Mouse (Mus musculus) midbrain, postnatal 0 days (tissue): ENCODE results near the gene Ddrgk1. TPM values are rescaled to one million over a fixed set of nuclear protein-coding genes. Genes with fewer than 3 reads are reported as not detected.

Experiments used
- ATAC-seq: fragments of 200-750 bp; cut with Nextera tagmentation; 2 replicates; pipeline ENCODE4 v1.8.0; 2017; ENCODE audit warnings: moderate number of reproducible peaks, mild to moderate bottlenecking, moderate TSS enrichment, moderate library complexity; ENCODE audit not compliant: low FRiP score
- DNase-seq: peaks from one replicate; pipeline ENCODE4 v3.0.0-alpha.2; 2015; ENCODE audit warnings: low spot score
- H3K27ac ChIP-seq: fragments of 300-500 bp; sonication (generic); 2 replicates; pipeline ENCODE4 v1.5.1; 2014; ENCODE audit warnings: low read depth, mild to moderate bottlenecking, low read length, mixed read lengths
- H3K27me3 ChIP-seq: fragments of 300-500 bp; sonication (generic); 2 replicates; pipeline ENCODE4 v1.6.1; 2014; ENCODE audit warnings: low read length, control low read depth, mixed read lengths; ENCODE audit not compliant: insufficient read depth
- H3K36me3 ChIP-seq: fragments of 300-500 bp; sonication (generic); 2 replicates; pipeline ENCODE4 v1.6.1; 2014; ENCODE audit warnings: low read length, control low read depth, mixed read lengths; ENCODE audit not compliant: insufficient read depth
- H3K4me1 ChIP-seq: fragments of 300-500 bp; sonication (generic); 2 replicates; pipeline ENCODE4 v1.6.1; 2014; ENCODE audit warnings: mild to moderate bottlenecking, control low read depth, antibody characterized with exemption, low read length, mixed read lengths; ENCODE audit not compliant: insufficient read depth
- H3K4me2 ChIP-seq: fragments of 300-500 bp; sonication (generic); 2 replicates; pipeline ENCODE4 v1.6.1; 2014; ENCODE audit warnings: low read depth, mild to moderate bottlenecking, low read length, mixed read lengths; ENCODE audit not compliant: poor library complexity, severe bottlenecking
- H3K4me3 ChIP-seq: fragments of 300-500 bp; sonication (generic); 2 replicates; pipeline ENCODE4 v1.5.1; 2014; ENCODE audit warnings: low read depth, mild to moderate bottlenecking, low read length, moderate library complexity
- H3K9ac ChIP-seq: fragments of 300-500 bp; sonication (generic); replicated peaks from 2 replicates; pipeline ENCODE4 v1.6.1; 2014; ENCODE audit warnings: mild to moderate bottlenecking, low read length, moderate library complexity, mixed read lengths; ENCODE audit not compliant: poor library complexity, severe bottlenecking
- H3K9me3 ChIP-seq: fragments of 300-500 bp; sonication (generic); 2 replicates; pipeline ENCODE4 v1.6.1; 2016; ENCODE audit warnings: low read length, control low read depth
- CTCF ChIP-seq: IDR thresholded peaks from 2 replicates; pipeline ENCODE4 v1.5.1; 2016; ENCODE audit warnings: antibody characterized with exemption, mild to moderate bottlenecking
- WGBS: fragments of 180-500 bp; shearing (Covaris S2); extraction: QIAGEN DNeasy Blood & Tissue Kit; methylation state at CpG from one replicate; pipeline ENCODE4 v1.1.7; 2014; 5-methylcytosine and 5-hydroxymethylcytosine counted together
- polyA plus RNA-seq: library from polyadenylated mRNA; unstranded; fragments of >200 nt; fragmentation: Nextera tagmentation; extraction: Ambion mirVana; gene quantifications from 2 replicates; pipeline ENCODE4 v1.2.1, GENCODE M21; 2015
- total RNA-seq: library from RNA; depleted of rRNA; stranded (reverse); fragments of >200 nt; gene quantifications from 2 replicates; pipeline ENCODE4 v1.2.3, GENCODE M21; 2014

Ddrgk1 gene
- total and polyA plus RNA-seq, 2 experiments from 2014 or later: 36.0 to 88.6 TPM

GRCm38 (mm10) chr2:130638101-130638611, 26.3 kb downstream of the Ddrgk1 start:
- WGBS: 35% methylated on average over 16 of the region's 16 CpGs
- H3K4me2 ChIP-seq: no peak overlapping the region

DNA sequence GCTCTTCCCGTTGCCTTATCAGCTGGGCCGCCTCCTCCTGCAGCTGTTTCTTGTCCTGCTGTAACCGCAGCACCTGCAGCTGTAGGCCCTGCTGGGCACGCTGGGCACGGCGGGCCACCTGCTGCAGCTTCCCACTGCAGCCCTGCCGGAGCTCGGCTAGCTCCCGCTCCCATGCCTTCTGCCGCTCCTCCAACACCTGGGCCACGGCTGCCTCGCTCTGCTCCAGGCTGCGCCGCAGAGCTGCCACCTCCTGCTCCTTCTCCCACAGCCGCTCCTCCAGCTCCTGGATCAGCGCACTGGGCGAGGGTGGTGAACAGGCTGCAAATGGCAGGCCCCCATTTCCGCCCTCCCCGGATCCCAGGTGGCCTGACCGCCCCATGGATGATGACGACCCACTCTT, 28.6 kb downstream of the Ddrgk1 start:
- Histone ChIP-seq H3K4me1 (peaks cover 6% of the 10 kb centered on the region), H3K4me3 (no peak overlapping the region), H3K27me3 (peaks cover 26% of the 10 kb centered on the region), H3K27ac (no peak overlapping the region), H3K9ac (no peak overlapping the region), H3K4me2 (no peak overlapping the region), H3K9me3 (no peaks in the 10 kb centered on the region), H3K36me3 (peaks cover 28% of the 10 kb centered on the region)
- DNase-seq (no peak), ATAC-seq (no peak)
- 35% methylated on average over 21 of the region's 21 CpGs for WGBS
- TF ChIP-seq CTCF: no peak

More at GRCm38 (mm10) chr2:130638101-130638611, 26.3 kb downstream of the Ddrgk1 start:
- no peak for ATAC-seq
- no peak overlapping the region for H3K4me3 ChIP-seq
- no peaks in the 10 kb centered on the region for H3K9me3 ChIP-seq
- no peak for DNase-seq
- no peak for TF ChIP-seq CTCF
- peaks cover 26% of the 10 kb centered on the region for H3K27me3 ChIP-seq
- no peak overlapping the region for H3K27ac ChIP-seq
- no peak overlapping the region for H3K9ac ChIP-seq
- H3K36me3 ChIP-seq: peaks cover 28% of the 10 kb centered on the region
- peaks cover 12% of the 10 kb centered on the region for H3K4me1 ChIP-seq

DNA sequence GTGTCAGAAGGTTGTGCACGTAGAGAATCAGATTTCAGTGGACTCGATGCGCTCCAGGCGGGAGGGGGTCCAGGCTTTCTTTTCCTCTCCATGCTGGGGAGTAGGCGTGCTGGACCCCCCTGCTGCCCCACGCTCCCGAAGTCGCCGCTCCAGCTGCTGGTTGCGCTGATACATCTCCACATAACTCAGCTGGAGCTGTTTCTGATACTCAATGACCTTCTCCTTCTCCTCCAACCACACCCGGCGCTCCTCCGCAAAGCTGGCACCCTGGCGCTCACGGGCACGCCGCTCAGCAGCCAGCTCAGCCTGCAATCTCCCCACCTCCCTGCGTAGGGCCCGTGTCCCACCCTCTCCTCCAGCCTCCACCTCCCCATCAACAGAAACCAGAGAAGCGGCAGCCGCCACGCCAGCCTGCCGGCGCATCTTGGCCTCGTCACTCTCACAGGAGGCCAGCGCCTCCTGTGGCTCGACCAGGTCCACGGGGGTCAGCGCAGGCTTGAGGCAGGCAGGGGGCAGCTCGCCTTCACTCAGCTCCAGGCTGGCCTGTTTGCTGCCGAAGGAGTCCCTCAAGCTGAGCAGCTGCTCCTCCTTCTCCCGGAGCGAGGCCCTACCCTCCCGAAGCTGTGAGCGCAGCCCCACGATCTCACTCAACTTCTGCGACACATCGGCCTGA, 29.6 kb downstream of the Ddrgk1 start:
- Histone ChIP-seq H3K27me3 (peaks cover 26% of the 10 kb centered on the region), H3K9me3 (no peaks in the 10 kb centered on the region), H3K4me1 (peaks cover 2% of the 10 kb centered on the region; the same call in 1 of the 2 replicates), H3K4me3 (0 out of 2 replicates have a peak overlapping the region, but pooled peaks have one; percentile 6), H3K36me3 (peaks cover 28% of the 10 kb centered on the region), H3K9ac (no peak overlapping the region), H3K27ac (no peak overlapping the region), H3K4me2 (peak overlapping the region; percentile 24)
- WGBS: 19% methylated on average over 37 of the region's 38 CpGs
- DNase-seq: no peak
- 0 out of 2 replicates have a peak, but pooled peaks have one; percentile 7 for ATAC-seq
- TF ChIP-seq CTCF: peak; percentile 38; the same call in 1 of the 2 replicates

- H3K4me3 ChIP-seq: no peak overlapping the region
- WGBS: 25% methylated on average over 14 of the region's 14 CpGs
- DNase-seq: peak; percentile 26
- H3K27ac ChIP-seq: no peak overlapping the region
- peaks cover 24% of the 10 kb centered on the region for H3K36me3 ChIP-seq
- ATAC-seq: peak; percentile 18; the same call in 1 of the 2 replicates
- no peaks in the 10 kb centered on the region for H3K9me3 ChIP-seq
- peaks cover 2% of the 10 kb centered on the region; the same call in 1 of the 2 replicates for H3K4me1 ChIP-seq
- H3K27me3 ChIP-seq: peaks cover 26% of the 10 kb centered on the region
- TF ChIP-seq CTCF: no peak
- peak overlapping the region; percentile 24; the same call in 1 of the 2 replicates for H3K4me2 ChIP-seq
- H3K9ac ChIP-seq: no peak overlapping the region
These were observed 30.3 kb downstream of the Ddrgk1 start for GRCm38 (mm10) chr2:130634006-130634738.

DNA sequence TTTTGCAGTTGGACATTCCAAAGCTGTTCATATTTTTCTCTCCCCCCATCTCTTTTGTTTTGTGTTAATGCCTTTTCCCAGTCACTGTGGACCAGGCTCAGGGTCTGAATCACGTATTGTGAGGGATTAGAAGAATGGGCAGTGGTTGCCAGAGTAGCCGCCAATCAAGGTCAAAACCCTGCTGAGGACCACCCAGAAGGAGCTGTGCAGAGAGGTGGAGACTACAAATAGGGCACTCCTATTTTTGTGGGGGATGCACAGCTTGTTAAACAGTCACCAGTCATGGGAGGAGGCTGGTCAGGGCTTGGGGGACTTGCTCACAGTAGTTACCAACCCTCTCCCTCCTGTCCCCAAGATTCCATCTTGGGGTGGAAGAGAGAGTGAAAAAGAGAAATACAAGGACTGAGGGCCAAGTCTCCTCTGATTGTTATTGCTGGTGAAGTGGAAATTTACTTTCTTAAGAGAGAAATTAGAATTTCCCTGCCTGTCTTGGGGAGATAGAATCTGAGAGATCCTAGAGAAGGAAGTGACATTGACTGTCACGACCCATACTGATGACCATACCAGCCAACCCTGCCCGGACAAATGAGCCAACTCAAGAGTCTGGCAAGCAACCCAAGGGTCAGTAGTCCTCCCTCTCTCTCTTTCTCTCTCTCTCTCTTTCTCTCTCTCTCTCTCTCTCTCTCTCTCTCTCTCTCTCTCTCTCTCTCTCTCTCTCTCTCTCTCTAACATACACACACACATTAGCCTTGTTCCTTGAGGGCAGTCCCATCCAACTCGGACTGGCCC, 31.4 kb downstream of the Ddrgk1 start:
- no peak for TF ChIP-seq CTCF
- no peak overlapping the region for H3K4me2 ChIP-seq
- ATAC-seq (no peak), DNase-seq (peak; percentile 58)
- H3K4me3 ChIP-seq: no peak overlapping the region
- H3K36me3 ChIP-seq: peaks cover 23% of the 10 kb centered on the region
- H3K9ac ChIP-seq: no peak overlapping the region
- no peak overlapping the region for H3K27ac ChIP-seq
- H3K4me1 ChIP-seq: peaks cover 6% of the 10 kb centered on the region
- peaks cover 26% of the 10 kb centered on the region for H3K27me3 ChIP-seq
- 39% methylated on average over 5 of the region's 5 CpGs for WGBS
- H3K9me3 ChIP-seq: no peaks in the 10 kb centered on the region
